Mouse (Mus musculus) liver, embryonic 16.5 days (tissue): ENCODE data around the gene Nfia. TPM values are rescaled to one million over a fixed set of nuclear protein-coding genes. Genes with fewer than 3 reads are reported as not detected.
A peak's percentile ranks its signal among the peaks of the same experiment; 100 is the strongest.

Experiments
- ATAC-seq: fragments of 200-750 bp; cut with Nextera tagmentation; 2 replicates; pipeline ENCODE4 v1.8.0; 2017; ENCODE audit warnings: low read depth, mild to moderate bottlenecking, moderate number of reproducible peaks, moderate library complexity
- H3K27ac ChIP-seq: fragments of 300-500 bp; sonication (generic); 2 replicates; pipeline ENCODE4 v1.5.1; 2014; ENCODE audit warnings: mild to moderate bottlenecking, low read length
- H3K27me3 ChIP-seq: fragments of 300-500 bp; sonication (generic); 2 replicates; pipeline ENCODE4 v1.6.1; 2014; ENCODE audit warnings: low read depth, low read length, mixed read lengths; ENCODE audit not compliant: control insufficient read depth, insufficient read depth
- H3K36me3 ChIP-seq: fragments of 300-500 bp; sonication (generic); 2 replicates; pipeline ENCODE4 v1.6.1; 2014; ENCODE audit warnings: mild to moderate bottlenecking; ENCODE audit not compliant: control insufficient read depth, insufficient read depth
- H3K4me1 ChIP-seq: fragments of 300-500 bp; sonication (generic); 2 replicates; pipeline ENCODE4 v1.6.1; 2014; ENCODE audit warnings: low read depth, low read length, mixed read lengths; ENCODE audit not compliant: control insufficient read depth
- H3K4me2 ChIP-seq: fragments of 300-500 bp; sonication (generic); 2 replicates; pipeline ENCODE4 v1.6.1; 2014; ENCODE audit warnings: low read depth, low read length, mixed read lengths
- H3K4me3 ChIP-seq: fragments of 300-500 bp; sonication (generic); 2 replicates; pipeline ENCODE4 v1.5.1; 2014; ENCODE audit warnings: low read depth, mild to moderate bottlenecking, low read length
- H3K9ac ChIP-seq: fragments of 300-500 bp; sonication (generic); 2 replicates; pipeline ENCODE4 v1.6.1; 2014; ENCODE audit warnings: low read depth, low read length
- H3K9me3 ChIP-seq: fragments of 300-500 bp; sonication (generic); replicated peaks from 2 replicates; pipeline ENCODE4 v1.6.1; 2016; ENCODE audit warnings: low read length; ENCODE audit not compliant: control insufficient read depth
- WGBS: fragments of 180-500 bp; shearing (Covaris S2); extraction: QIAGEN DNeasy Blood & Tissue Kit; methylation state at CpG from one replicate; pipeline ENCODE4 v1.1.7; 2014; ENCODE audit not compliant: insufficient replicate concordance; 5-methylcytosine and 5-hydroxymethylcytosine counted together
- polyA plus RNA-seq: library from polyadenylated mRNA; unstranded; fragments of >200 nt; fragmentation: Nextera tagmentation; extraction: Ambion mirVana; gene quantifications from 2 replicates; pipeline ENCODE4 v1.2.1, GENCODE M21; 2015

Gene Nfia
- polyA plus RNA-seq, 1 experiment from 2014 or later = 5.7 TPM

- Histone ChIP-seq H3K27me3 (no peaks in the 10 kb centered on the region), H3K9me3 (no peaks in the 10 kb centered on the region), H3K9ac (no peak overlapping the region), H3K27ac (no peak overlapping the region), H3K4me1 (no peaks in the 10 kb centered on the region), H3K4me3 (no peak overlapping the region), H3K36me3 (no peaks in the 10 kb centered on the region; the same call in 1 of the 2 replicates), H3K4me2 (no peak overlapping the region)
- no peak for ATAC-seq
- 70% methylated on average over 10 of the region's 10 CpGs for WGBS
Measured at GRCm38 (mm10) chr4:97796505-97796904, 24.0 kb downstream of the Nfia start.

GRCm38 (mm10) chr4:97803791-97804190 is 31.3 kb downstream of the Nfia start:
- no peak overlapping the region for H3K27ac ChIP-seq
- H3K9ac ChIP-seq = no peak overlapping the region
- no peaks in the 10 kb centered on the region; the same call in 1 of the 2 replicates for H3K36me3 ChIP-seq
- no peak overlapping the region for H3K4me3 ChIP-seq
- no peaks in the 10 kb centered on the region for H3K27me3 ChIP-seq
- ATAC-seq = no peak
- no peak overlapping the region for H3K4me2 ChIP-seq
- H3K9me3 ChIP-seq = no peaks in the 10 kb centered on the region
- H3K4me1 ChIP-seq = no peaks in the 10 kb centered on the region; the same call in 1 of the 2 replicates
- 67% methylated on average over 3 of the region's 3 CpGs for WGBS

- Histone ChIP-seq H3K27ac (no peak overlapping the region), H3K27me3 (no peaks in the 10 kb centered on the region), H3K9me3 (no peaks in the 10 kb centered on the region), H3K4me3 (no peak overlapping the region), H3K36me3 (no peaks in the 10 kb centered on the region; the same call in 1 of the 2 replicates), H3K9ac (no peak overlapping the region), H3K4me2 (no peak overlapping the region), H3K4me1 (peaks cover 2% of the 10 kb centered on the region; the same call in 1 of the 2 replicates)
- 68% methylated on average over 5 of the region's 5 CpGs for WGBS
- no peak for ATAC-seq
Measured at GRCm38 (mm10) chr4:97804638-97805037, 32.1 kb downstream of the Nfia start.

GRCm38 (mm10) chr4:97805255-97805654 is 32.7 kb downstream of the Nfia start:
- Histone ChIP-seq H3K4me2 (no peak overlapping the region), H3K36me3 (no peaks in the 10 kb centered on the region; the same call in 1 of the 2 replicates), H3K4me1 (peaks cover 3% of the 10 kb centered on the region), H3K4me3 (no peak overlapping the region), H3K9me3 (no peaks in the 10 kb centered on the region), H3K9ac (no peak overlapping the region), H3K27me3 (no peaks in the 10 kb centered on the region), H3K27ac (no peak overlapping the region)
- whole genome bisulfite sequencing = 42% methylated on average over 2 of the region's 2 CpGs
- ATAC-seq = no peak

GRCm38 (mm10) chr4:97805896-97806808 is 33.6 kb downstream of the Nfia start:
- Histone ChIP-seq H3K27ac (no peak overlapping the region), H3K4me3 (no peak overlapping the region), H3K4me2 (no peak overlapping the region), H3K36me3 (no peaks in the 10 kb centered on the region; the same call in 1 of the 2 replicates), H3K4me1 (peaks cover 5% of the 10 kb centered on the region), H3K9ac (no peak overlapping the region), H3K27me3 (no peaks in the 10 kb centered on the region), H3K9me3 (no peaks in the 10 kb centered on the region)
- no peak for ATAC-seq
- WGBS = 64% methylated on average over 7 of the region's 7 CpGs

GRCm38 (mm10) chr4:97806924-97807323 is 34.4 kb downstream of the Nfia start:
- Histone ChIP-seq H3K36me3 (no peaks in the 10 kb centered on the region), H3K9ac (no peak overlapping the region), H3K4me3 (no peak overlapping the region), H3K27me3 (no peaks in the 10 kb centered on the region), H3K27ac (no peak overlapping the region), H3K4me1 (peaks cover 5% of the 10 kb centered on the region), H3K4me2 (no peak overlapping the region), H3K9me3 (no peaks in the 10 kb centered on the region)
- ATAC-seq = no peak
- WGBS = 66% methylated on average over 2 of the region's 2 CpGs

GRCm38 (mm10) chr4:97808885-97809284 is 36.4 kb downstream of the Nfia start:
- no peaks in the 10 kb centered on the region for H3K36me3 ChIP-seq
- H3K4me1 ChIP-seq = peaks cover 5% of the 10 kb centered on the region
- WGBS = 41% methylated on average over 3 of the region's 3 CpGs
- H3K27me3 ChIP-seq = no peaks in the 10 kb centered on the region
- H3K4me3 ChIP-seq = no peak overlapping the region
- H3K27ac ChIP-seq = no peak overlapping the region
- no peak overlapping the region for H3K9ac ChIP-seq
- no peak for ATAC-seq
- H3K4me2 ChIP-seq = no peak overlapping the region
- H3K9me3 ChIP-seq = no peaks in the 10 kb centered on the region

GRCm38 (mm10) chr4:97809582-97810295 is 37.2 kb downstream of the Nfia start:
- peaks cover 5% of the 10 kb centered on the region for H3K4me1 ChIP-seq
- H3K27ac ChIP-seq = peak overlapping the region; percentile 37; the same call in 1 of the 2 replicates
- H3K36me3 ChIP-seq = no peaks in the 10 kb centered on the region
- no peaks in the 10 kb centered on the region for H3K9me3 ChIP-seq
- ATAC-seq = peak; percentile 66
- no peak overlapping the region for H3K4me3 ChIP-seq
- H3K4me2 ChIP-seq = no peak overlapping the region
- H3K27me3 ChIP-seq = no peaks in the 10 kb centered on the region
- no peak overlapping the region for H3K9ac ChIP-seq
- WGBS = 56% methylated on average over 4 of the region's 4 CpGs
